Mouse (Mus musculus): ENCODE measurements around the gene Tssc4. TPM values are rescaled to one million over a fixed set of nuclear protein-coding genes. Genes with fewer than 3 reads are reported as not detected.

The Tssc4 gene
- polyA plus RNA-seq (2014; fragmentation: Nextera tagmentation; extraction: Ambion mirVana): 68.8 and 70.2 TPM in 2 replicates

GRCm38 (mm10) chr7:143068882-143069591, at the start of gene Tssc4:
Gene Tssc4, plus strand, starts transcription at chr7:143069249.
- H3K36me3 ChIP-seq (ENCODE audit: control insufficient read depth, insufficient read depth, low read length): peaks cover 18% of the 10 kb centered on the region
- peak within 1 kb of the TSS; percentile 55 for H3K4me3 ChIP-seq (ENCODE audit: low read depth, low read length)
- WGBS: under 1% methylated on average over 51 of the region's 51 CpGs
- H3K4me1 ChIP-seq (ENCODE audit: control insufficient read depth, insufficient read depth, low read length): peaks cover 18% of the 10 kb centered on the region
- H3K27ac ChIP-seq (ENCODE audit: low read depth, low read length): peak within 1 kb of the TSS; percentile 88
- no peaks in the 10 kb centered on the region for H3K9me3 ChIP-seq (ENCODE audit: control insufficient read depth, low read length)
- peak; percentile 96 for ATAC-seq (ENCODE audit: insufficient read depth, low FRiP score, low TSS enrichment)
- peak within 1 kb of the TSS; percentile 58 for H3K9ac ChIP-seq (ENCODE audit: low read length)
- H3K27me3 ChIP-seq (ENCODE audit: control insufficient read depth, insufficient read depth, low read length): no peaks in the 10 kb centered on the region
- H3K4me2 ChIP-seq (ENCODE audit: low read depth): peak within 1 kb of the TSS; percentile 78
- DNase-seq (ENCODE audit: low spot score): peak; percentile 99

DNA sequence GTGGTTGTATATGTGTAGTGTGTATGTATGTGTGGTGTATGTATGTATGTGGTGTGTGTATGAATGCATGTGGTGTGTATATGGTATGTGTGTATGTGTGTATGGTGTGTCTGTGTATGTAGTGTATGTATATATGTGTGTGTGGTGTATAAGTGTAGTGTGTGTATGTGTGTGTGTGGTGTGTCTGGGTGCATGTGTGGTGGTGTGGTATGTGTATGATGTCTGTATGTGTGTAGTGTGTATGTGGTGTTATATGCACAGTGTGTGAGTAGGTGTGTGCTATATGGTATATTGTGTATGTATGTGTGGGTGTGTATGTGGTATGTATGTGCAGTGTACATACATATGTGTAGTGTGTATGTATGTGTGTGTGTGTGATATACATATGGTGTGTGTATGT, 49.0 kb upstream of the Tssc4 start:
- no peaks in the 10 kb centered on the region for H3K9me3 ChIP-seq (ENCODE audit: control insufficient read depth, low read length)
- H3K9ac ChIP-seq (ENCODE audit: low read length): no peak overlapping the region
- H3K27ac ChIP-seq (ENCODE audit: low read depth, low read length): no peak overlapping the region
- H3K4me1 ChIP-seq (ENCODE audit: control insufficient read depth, insufficient read depth, low read length): no peaks in the 10 kb centered on the region
- ATAC-seq (ENCODE audit: insufficient read depth, low FRiP score, low TSS enrichment) (no peak), DNase-seq (ENCODE audit: low spot score) (no peak)
- H3K36me3 ChIP-seq (ENCODE audit: control insufficient read depth, insufficient read depth, low read length): no peaks in the 10 kb centered on the region
- no peaks in the 10 kb centered on the region for H3K27me3 ChIP-seq (ENCODE audit: control insufficient read depth, insufficient read depth, low read length)
- H3K4me3 ChIP-seq (ENCODE audit: low read depth, low read length): no peak overlapping the region
- H3K4me2 ChIP-seq (ENCODE audit: low read depth): no peak overlapping the region

GRCm38 (mm10) chr7:143020764-143021163, 48.3 kb upstream of the Tssc4 start:
- Histone ChIP-seq H3K27me3 (ENCODE audit: control insufficient read depth, insufficient read depth, low read length) (no peaks in the 10 kb centered on the region), H3K4me3 (ENCODE audit: low read depth, low read length) (no peak overlapping the region), H3K9ac (ENCODE audit: low read length) (no peak overlapping the region), H3K9me3 (ENCODE audit: control insufficient read depth, low read length) (no peaks in the 10 kb centered on the region), H3K4me1 (ENCODE audit: control insufficient read depth, insufficient read depth, low read length) (no peaks in the 10 kb centered on the region), H3K27ac (ENCODE audit: low read depth, low read length) (no peak overlapping the region), H3K4me2 (ENCODE audit: low read depth) (no peak overlapping the region), H3K36me3 (ENCODE audit: control insufficient read depth, insufficient read depth, low read length) (no peaks in the 10 kb centered on the region)
- ATAC-seq (ENCODE audit: insufficient read depth, low FRiP score, low TSS enrichment): no peak
- 80% methylated on average over 3 of the region's 3 CpGs for WGBS
- no peak for DNase-seq (ENCODE audit: low spot score)

DNA sequence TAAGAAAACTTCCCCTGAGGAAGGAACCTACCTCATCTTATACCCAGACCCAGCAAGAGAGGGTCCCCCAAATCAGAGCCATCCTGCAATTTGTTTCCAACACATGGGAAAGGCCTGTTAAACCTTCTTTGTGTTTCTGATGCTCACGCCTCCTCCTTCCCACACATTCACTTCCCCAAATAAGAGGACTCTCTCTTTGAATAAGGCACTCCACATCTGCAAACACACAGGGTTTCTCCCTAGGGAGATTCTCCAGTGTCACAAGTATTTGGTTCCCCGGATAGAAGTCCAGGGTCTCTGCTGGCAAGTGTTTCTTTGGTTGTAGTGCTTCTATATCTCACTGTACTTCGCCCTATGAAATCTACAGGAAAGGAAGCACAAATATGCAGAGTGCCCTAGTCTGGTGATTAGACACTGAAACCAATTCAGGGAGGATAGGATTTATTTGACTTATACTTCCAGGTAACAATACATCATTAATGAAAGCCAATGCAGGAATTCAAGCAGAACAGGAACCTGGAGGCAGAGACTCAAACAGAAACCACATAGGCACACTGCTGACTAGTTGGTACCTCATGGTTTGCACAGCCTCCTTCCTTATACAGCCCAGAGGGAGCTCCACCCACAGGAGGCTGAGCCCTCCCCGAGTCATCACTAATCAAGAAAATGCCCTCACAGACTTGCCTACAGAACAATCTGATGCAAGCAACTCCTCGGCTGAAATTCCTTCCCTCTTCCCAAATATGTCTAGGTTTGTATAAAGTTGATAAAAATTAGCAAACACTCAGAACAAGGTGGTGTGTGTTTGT, 47.5 kb upstream of the Tssc4 start:
- 70% methylated on average over 5 of the region's 5 CpGs for WGBS
- ATAC-seq (ENCODE audit: insufficient read depth, low FRiP score, low TSS enrichment) (no peak), DNase-seq (ENCODE audit: low spot score) (no peak)
- Histone ChIP-seq H3K4me3 (ENCODE audit: low read depth, low read length) (no peak overlapping the region), H3K27me3 (ENCODE audit: control insufficient read depth, insufficient read depth, low read length) (no peaks in the 10 kb centered on the region), H3K36me3 (ENCODE audit: control insufficient read depth, insufficient read depth, low read length) (no peaks in the 10 kb centered on the region), H3K4me2 (ENCODE audit: low read depth) (no peak overlapping the region), H3K4me1 (ENCODE audit: control insufficient read depth, insufficient read depth, low read length) (no peaks in the 10 kb centered on the region), H3K9me3 (ENCODE audit: control insufficient read depth, low read length) (no peaks in the 10 kb centered on the region), H3K27ac (ENCODE audit: low read depth, low read length) (no peak overlapping the region), H3K9ac (ENCODE audit: low read length) (no peak overlapping the region)

DNA sequence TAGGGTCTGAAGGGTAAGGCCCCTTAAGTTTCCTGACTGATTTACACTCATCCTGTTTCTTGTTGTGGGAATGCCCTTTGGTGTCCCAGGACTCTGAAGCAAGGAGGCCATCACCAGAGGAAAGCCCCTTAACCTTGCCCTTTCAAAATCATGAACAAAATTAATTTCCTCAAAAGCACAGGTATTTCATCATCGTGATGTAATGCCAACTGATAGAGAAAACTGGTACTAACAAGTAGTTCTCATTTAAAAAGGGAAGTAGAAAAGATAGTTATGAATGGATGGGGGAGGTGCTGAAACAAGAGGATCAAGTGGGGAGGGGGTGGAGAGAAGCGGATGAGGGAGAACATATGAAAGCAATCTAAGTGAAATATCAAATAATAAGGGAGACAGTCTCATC, 45.5 kb upstream of the Tssc4 start:
- no peak overlapping the region for H3K27ac ChIP-seq (ENCODE audit: low read depth, low read length)
- H3K9ac ChIP-seq (ENCODE audit: low read length): no peak overlapping the region
- no peaks in the 10 kb centered on the region for H3K9me3 ChIP-seq (ENCODE audit: control insufficient read depth, low read length)
- 95% methylated on average over 2 of the region's 2 CpGs for WGBS
- H3K4me1 ChIP-seq (ENCODE audit: control insufficient read depth, insufficient read depth, low read length): no peaks in the 10 kb centered on the region
- H3K4me3 ChIP-seq (ENCODE audit: low read depth, low read length): no peak overlapping the region
- ATAC-seq (ENCODE audit: insufficient read depth, low FRiP score, low TSS enrichment): no peak
- no peak overlapping the region for H3K4me2 ChIP-seq (ENCODE audit: low read depth)
- DNase-seq (ENCODE audit: low spot score): no peak
- H3K27me3 ChIP-seq (ENCODE audit: control insufficient read depth, insufficient read depth, low read length): no peaks in the 10 kb centered on the region
- no peaks in the 10 kb centered on the region for H3K36me3 ChIP-seq (ENCODE audit: control insufficient read depth, insufficient read depth, low read length)

DNA sequence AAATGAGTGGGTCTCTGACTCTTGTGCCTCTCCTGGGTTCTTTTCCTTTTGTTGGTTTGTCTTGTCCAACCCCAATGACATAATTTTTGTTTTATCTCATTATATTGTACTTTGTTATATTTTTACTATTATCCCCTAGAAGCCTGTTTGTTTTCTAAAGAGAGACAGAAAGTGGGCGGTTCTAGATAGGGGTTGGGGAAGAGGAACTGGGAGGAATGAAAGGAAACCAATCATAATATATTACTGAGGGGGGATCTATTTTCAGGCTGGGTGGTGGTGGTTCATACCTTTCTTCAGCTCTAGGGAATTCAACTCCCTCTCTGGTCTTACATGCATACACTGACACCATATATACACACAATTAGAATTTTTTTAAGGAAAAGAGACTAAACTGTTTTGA, 44.8 kb upstream of the Tssc4 start:
- Histone ChIP-seq H3K4me1 (ENCODE audit: control insufficient read depth, insufficient read depth, low read length) (no peaks in the 10 kb centered on the region), H3K4me3 (ENCODE audit: low read depth, low read length) (no peak overlapping the region), H3K27me3 (ENCODE audit: control insufficient read depth, insufficient read depth, low read length) (no peaks in the 10 kb centered on the region), H3K9me3 (ENCODE audit: control insufficient read depth, low read length) (no peaks in the 10 kb centered on the region), H3K4me2 (ENCODE audit: low read depth) (no peak overlapping the region), H3K9ac (ENCODE audit: low read length) (no peak overlapping the region), H3K27ac (ENCODE audit: low read depth, low read length) (no peak overlapping the region), H3K36me3 (ENCODE audit: control insufficient read depth, insufficient read depth, low read length) (no peaks in the 10 kb centered on the region)
- no peak for ATAC-seq (ENCODE audit: insufficient read depth, low FRiP score, low TSS enrichment)
- WGBS: 86% methylated on average over 1 of the region's 1 CpGs
- DNase-seq (ENCODE audit: low spot score): no peak

- Histone ChIP-seq H3K27me3 (ENCODE audit: control insufficient read depth, insufficient read depth, low read length) (no peaks in the 10 kb centered on the region), H3K9me3 (ENCODE audit: control insufficient read depth, low read length) (no peaks in the 10 kb centered on the region), H3K4me3 (ENCODE audit: low read depth, low read length) (no peak overlapping the region), H3K9ac (ENCODE audit: low read length) (no peak overlapping the region), H3K36me3 (ENCODE audit: control insufficient read depth, insufficient read depth, low read length) (no peaks in the 10 kb centered on the region), H3K4me1 (ENCODE audit: control insufficient read depth, insufficient read depth, low read length) (no peaks in the 10 kb centered on the region), H3K4me2 (ENCODE audit: low read depth) (no peak overlapping the region), H3K27ac (ENCODE audit: low read depth, low read length) (no peak overlapping the region)
- 96% methylated on average over 3 of the region's 3 CpGs for WGBS
- no peak for DNase-seq (ENCODE audit: low spot score)
- no peak for ATAC-seq (ENCODE audit: insufficient read depth, low FRiP score, low TSS enrichment)
Measured at GRCm38 (mm10) chr7:143025496-143025895, 43.6 kb upstream of the Tssc4 start.

DNA sequence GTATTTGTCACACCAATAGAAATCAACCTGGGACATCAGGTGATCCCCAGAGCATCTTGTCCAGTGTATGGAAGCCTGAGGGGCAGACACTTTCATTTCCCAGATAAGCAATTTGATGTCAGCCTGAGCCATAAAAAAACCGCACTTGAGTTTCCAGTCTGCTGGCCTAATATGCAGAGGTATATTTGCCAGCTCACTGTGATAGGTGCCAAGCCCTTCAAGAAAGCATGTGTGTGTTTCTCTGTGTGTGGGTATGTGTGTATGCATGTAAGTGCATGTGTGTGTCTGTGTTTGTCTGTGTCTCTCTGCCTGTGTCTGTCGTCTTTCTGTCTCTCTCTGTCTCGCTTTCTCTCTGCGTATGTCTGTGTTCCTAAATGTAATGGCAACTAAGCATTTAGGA, 41.9 kb upstream of the Tssc4 start:
- WGBS: 92% methylated on average over 4 of the region's 4 CpGs
- Histone ChIP-seq H3K9me3 (ENCODE audit: control insufficient read depth, low read length) (no peaks in the 10 kb centered on the region), H3K4me1 (ENCODE audit: control insufficient read depth, insufficient read depth, low read length) (no peaks in the 10 kb centered on the region), H3K27ac (ENCODE audit: low read depth, low read length) (no peak overlapping the region), H3K4me3 (ENCODE audit: low read depth, low read length) (no peak overlapping the region), H3K9ac (ENCODE audit: low read length) (no peak overlapping the region), H3K36me3 (ENCODE audit: control insufficient read depth, insufficient read depth, low read length) (no peaks in the 10 kb centered on the region), H3K4me2 (ENCODE audit: low read depth) (no peak overlapping the region), H3K27me3 (ENCODE audit: control insufficient read depth, insufficient read depth, low read length) (no peaks in the 10 kb centered on the region)
- ATAC-seq (ENCODE audit: insufficient read depth, low FRiP score, low TSS enrichment): no peak
- no peak for DNase-seq (ENCODE audit: low spot score)

- Histone ChIP-seq H3K27ac (ENCODE audit: low read depth, low read length) (no peak overlapping the region), H3K36me3 (ENCODE audit: control insufficient read depth, insufficient read depth, low read length) (no peaks in the 10 kb centered on the region), H3K4me2 (ENCODE audit: low read depth) (no peak overlapping the region), H3K4me1 (ENCODE audit: control insufficient read depth, insufficient read depth, low read length) (no peaks in the 10 kb centered on the region), H3K9me3 (ENCODE audit: control insufficient read depth, low read length) (no peaks in the 10 kb centered on the region), H3K9ac (ENCODE audit: low read length) (no peak overlapping the region), H3K27me3 (ENCODE audit: control insufficient read depth, insufficient read depth, low read length) (no peaks in the 10 kb centered on the region), H3K4me3 (ENCODE audit: low read depth, low read length) (no peak overlapping the region)
- 86% methylated on average over 1 of the region's 1 CpGs for WGBS
- DNase-seq (ENCODE audit: low spot score): no peak
- no peak for ATAC-seq (ENCODE audit: insufficient read depth, low FRiP score, low TSS enrichment)
Measured at GRCm38 (mm10) chr7:143031816-143032215, 37.2 kb upstream of the Tssc4 start.

Data from neural tube, embryonic 11.5 days (tissue).